Mouse (Mus musculus): Measurements from ENCODE around the gene Slc8a1. TPM values are rescaled to one million over a fixed set of nuclear protein-coding genes. Genes with fewer than 3 reads are reported as not detected.

Gene Slc8a1
- polyA plus RNA-seq, 1 experiment from 2014 or later, result 0.89 TPM

DNA sequence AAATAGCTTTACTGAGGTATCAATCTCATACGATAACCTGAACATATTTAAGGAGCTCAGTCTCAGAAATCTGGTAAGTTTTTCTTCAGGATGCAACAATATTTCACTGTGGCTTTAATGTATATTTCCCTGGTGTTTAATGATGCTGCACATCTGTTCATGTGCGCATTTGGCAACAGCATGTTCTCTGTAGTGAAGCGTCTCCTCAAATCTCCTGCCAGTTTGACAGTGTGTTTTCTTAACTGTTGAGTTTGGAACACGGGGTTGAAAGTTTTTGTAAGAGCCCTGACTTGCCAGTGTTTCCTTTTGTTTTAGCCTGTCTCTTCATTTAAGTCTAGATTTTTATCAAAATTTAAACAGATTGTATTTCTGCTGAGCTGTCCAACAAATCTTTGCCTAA is 190.2 kb downstream of the Slc8a1 start:
- Histone ChIP-seq H3K9me3 (replicated peaks) (no peaks in the 10 kb centered on the region), H3K4me1 (no peaks in the 10 kb centered on the region), H3K27me3 (replicated peaks) (no peaks in the 10 kb centered on the region), H3K9ac (no peak overlapping the region), H3K4me3 (no peak overlapping the region), H3K4me2 (no peak overlapping the region), H3K27ac (no peak overlapping the region), H3K36me3 (no peaks in the 10 kb centered on the region)
- WGBS (ENCODE audit: insufficient replicate concordance), result 64% methylated on average over 4 of the region's 4 CpGs
- ATAC-seq, result no peak

DNA sequence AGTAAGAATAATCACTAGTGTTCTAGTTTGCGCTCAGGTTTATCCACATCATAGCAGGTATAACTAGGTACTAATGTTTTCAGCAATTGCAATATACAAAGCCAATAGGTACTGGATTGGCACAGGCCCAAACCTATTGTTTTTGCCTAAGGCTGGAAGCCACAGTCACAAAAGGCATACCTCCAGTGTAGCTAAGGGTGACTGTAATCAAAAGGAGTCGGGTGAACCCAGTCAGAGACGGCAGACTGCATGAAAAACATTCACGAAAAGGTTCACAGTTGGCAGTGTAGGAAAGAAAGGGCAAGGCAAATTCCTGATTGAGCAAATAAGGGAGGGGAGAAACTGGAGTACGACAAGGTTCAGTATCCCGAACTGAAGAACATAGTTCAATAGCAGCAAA is 191.7 kb downstream of the Slc8a1 start:
- no peak overlapping the region for H3K27ac ChIP-seq
- WGBS (ENCODE audit: insufficient replicate concordance), result 73% methylated on average over 6 of the region's 6 CpGs
- no peaks in the 10 kb centered on the region for H3K36me3 ChIP-seq
- no peak for ATAC-seq
- no peak overlapping the region for H3K4me2 ChIP-seq
- H3K9ac ChIP-seq, result no peak overlapping the region
- no peaks in the 10 kb centered on the region for H3K4me1 ChIP-seq
- no peak overlapping the region for H3K4me3 ChIP-seq
- no peaks in the 10 kb centered on the region for H3K27me3 ChIP-seq (replicated peaks)
- no peaks in the 10 kb centered on the region for H3K9me3 ChIP-seq (replicated peaks)

DNA sequence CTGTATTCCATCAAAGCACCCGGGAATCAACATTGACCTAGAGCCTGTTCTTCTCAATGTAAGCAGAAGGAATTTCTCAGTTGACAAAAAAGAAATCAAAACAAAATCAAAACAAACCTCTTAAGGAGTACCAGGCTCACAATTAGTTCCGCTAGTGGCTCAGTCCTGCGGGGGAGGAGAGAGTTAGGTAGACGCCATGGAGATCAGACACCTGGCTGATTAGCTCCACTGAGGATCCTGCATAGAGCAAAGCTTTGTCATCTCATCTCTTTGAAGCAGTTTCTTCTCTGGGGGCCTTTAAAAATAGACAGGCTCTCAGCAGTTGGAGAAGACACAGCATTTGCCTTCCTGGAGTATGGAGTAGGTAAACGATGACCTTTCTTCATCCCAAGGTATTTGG is 192.2 kb downstream of the Slc8a1 start:
- Histone ChIP-seq H3K9ac (no peak overlapping the region), H3K36me3 (no peaks in the 10 kb centered on the region), H3K4me3 (no peak overlapping the region), H3K27me3 (replicated peaks) (no peaks in the 10 kb centered on the region), H3K4me2 (no peak overlapping the region), H3K4me1 (no peaks in the 10 kb centered on the region), H3K9me3 (replicated peaks) (no peaks in the 10 kb centered on the region), H3K27ac (no peak overlapping the region)
- no peak for ATAC-seq
- 69% methylated on average over 5 of the region's 5 CpGs for WGBS (ENCODE audit: insufficient replicate concordance)

DNA sequence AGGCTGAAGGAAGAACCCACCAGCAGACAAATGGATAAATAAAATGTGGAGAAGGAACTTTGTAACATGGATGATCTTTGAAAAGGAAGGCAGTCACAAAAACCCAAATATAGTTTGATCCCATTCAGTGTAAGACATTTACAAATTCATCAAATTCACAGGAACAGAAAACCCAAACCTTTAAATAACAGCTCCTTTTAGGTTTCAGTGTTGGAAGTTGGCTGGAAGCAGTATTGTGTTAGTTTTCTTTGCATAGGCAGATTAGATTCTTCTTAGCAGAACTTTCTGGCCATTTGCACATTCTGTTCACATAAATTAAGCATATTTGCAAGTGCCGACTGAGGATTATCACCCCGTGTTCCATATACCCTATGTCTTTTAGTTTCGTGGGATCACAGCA is 193.3 kb downstream of the Slc8a1 start:
- no peaks in the 10 kb centered on the region for H3K9me3 ChIP-seq (replicated peaks)
- no peak overlapping the region for H3K4me3 ChIP-seq
- H3K4me1 ChIP-seq, result no peaks in the 10 kb centered on the region
- H3K27me3 ChIP-seq (replicated peaks), result no peaks in the 10 kb centered on the region
- H3K36me3 ChIP-seq, result no peaks in the 10 kb centered on the region
- no peak overlapping the region for H3K9ac ChIP-seq
- ATAC-seq, result no peak
- no peak overlapping the region for H3K4me2 ChIP-seq
- H3K27ac ChIP-seq, result no peak overlapping the region
- WGBS (ENCODE audit: insufficient replicate concordance), result 77% methylated on average over 3 of the region's 3 CpGs

DNA sequence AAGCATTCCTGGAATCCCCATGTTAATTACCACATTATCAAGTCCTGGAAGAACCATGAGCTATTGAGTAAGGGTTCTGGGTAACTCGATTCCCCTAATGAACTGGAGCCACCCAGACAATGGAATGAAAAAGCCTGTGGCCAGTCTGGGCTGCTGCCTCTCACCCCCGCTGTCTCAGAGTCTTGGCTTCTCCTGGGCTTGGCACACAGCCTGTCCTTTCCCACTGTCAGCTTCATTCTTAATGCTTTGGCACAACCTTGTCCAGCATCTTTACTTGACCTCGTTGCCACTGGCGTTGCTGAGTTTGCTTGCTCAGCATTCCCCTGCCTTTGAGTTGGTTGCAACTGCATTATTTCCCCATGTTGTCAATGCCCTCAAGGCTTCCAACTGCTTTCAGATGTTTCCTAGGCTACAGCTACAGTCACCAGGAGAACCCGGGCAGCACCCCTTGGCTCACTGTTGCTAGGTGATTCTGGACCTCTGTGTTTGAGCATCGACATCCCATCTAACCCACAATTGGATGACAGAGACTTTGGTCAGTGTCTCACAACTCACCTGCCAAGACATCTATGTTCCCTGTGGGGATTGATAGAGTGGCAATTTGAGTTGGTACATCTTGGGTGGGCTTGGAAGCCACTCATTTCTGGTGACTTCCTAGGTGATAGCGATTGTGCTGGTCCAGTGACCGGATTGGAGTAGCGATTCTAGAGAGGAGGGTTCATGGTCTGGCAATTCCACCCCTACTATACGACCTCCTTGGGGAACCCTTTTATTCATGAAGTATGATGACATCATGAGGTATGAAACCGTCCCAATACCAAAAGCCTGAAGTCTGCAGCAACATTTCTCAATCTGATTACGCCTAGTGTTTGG is 195.6 kb downstream of the Slc8a1 start:
- no peak for ATAC-seq
- Histone ChIP-seq H3K36me3 (no peaks in the 10 kb centered on the region), H3K9ac (no peak overlapping the region), H3K4me2 (no peak overlapping the region), H3K27me3 (replicated peaks) (no peaks in the 10 kb centered on the region), H3K27ac (no peak overlapping the region), H3K9me3 (replicated peaks) (no peaks in the 10 kb centered on the region), H3K4me1 (no peaks in the 10 kb centered on the region), H3K4me3 (no peak overlapping the region)
- 72% methylated on average over 12 of the region's 12 CpGs for WGBS (ENCODE audit: insufficient replicate concordance)

DNA sequence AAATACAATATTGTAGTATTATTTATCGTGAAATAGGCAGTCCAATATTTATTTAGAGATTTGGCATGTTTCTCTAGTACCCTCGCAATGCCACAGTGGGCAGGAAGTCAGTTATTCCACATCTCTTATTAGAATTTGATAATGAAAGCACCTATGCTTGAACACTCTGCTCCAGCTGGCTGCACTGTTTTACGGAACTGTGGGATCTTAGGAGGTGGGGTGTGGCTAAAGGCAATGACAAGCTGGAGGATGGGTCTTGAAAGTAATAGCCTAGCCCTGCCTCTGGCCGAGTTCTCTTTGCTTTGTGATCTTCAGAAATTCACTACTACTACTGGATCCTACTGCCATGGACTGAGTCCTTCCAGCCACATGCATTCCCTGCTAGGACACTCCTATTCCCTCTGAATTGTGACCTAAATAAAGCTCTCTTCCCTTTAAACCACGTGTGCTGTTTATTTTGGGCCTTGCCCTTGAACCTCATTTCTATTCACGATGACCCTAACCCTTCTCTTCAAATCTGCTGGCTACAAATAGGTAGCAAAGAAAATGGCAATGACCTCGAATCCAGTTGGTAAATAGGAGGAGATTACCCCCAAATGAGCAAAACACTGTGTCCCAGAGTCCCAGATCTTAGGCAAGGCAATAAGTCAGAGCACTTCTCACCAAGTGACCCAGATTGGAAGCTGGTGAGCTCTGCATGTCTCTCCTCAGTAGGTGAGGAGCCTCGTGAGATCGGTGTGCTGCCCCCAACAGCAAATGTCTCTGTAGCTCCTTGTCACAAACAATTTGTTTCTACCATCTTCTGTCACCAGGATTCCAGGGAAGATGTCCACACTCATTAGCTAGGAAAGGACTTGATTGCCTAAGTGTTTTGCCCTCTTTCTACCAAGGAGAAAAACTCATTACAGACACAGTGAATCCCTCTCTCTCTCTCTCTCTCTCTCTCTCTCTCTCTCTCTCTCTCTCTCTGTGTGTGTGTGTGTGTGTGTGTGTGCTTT is 199.7 kb downstream of the Slc8a1 start:
- no peak overlapping the region for H3K9ac ChIP-seq
- no peak for ATAC-seq
- no peaks in the 10 kb centered on the region for H3K9me3 ChIP-seq (replicated peaks)
- H3K27me3 ChIP-seq (replicated peaks), result no peaks in the 10 kb centered on the region
- H3K36me3 ChIP-seq, result no peaks in the 10 kb centered on the region
- H3K27ac ChIP-seq, result no peak overlapping the region
- WGBS (ENCODE audit: insufficient replicate concordance), result 56% methylated on average over 9 of the region's 9 CpGs
- H3K4me1 ChIP-seq, result no peaks in the 10 kb centered on the region
- no peak overlapping the region for H3K4me3 ChIP-seq
- no peak overlapping the region for H3K4me2 ChIP-seq

DNA sequence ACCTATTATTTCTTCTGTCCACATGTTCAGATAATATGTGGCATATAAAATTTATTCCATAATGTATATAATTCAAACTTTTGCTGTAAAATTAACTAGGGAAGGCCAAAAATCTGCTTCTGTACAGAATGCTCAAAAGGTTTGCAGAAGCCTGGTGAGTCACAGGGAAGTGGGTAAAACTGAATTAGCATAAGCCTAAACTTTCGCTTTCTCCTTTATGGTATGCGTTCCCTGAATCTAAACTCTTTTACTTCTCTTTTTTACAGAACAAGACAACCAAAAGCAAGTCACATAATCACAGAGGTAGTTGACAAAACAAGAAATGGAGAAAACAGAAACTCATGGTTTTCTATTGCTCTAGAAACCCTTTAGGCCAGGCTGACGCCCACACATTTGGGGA is 202.1 kb downstream of the Slc8a1 start:
- H3K4me2 ChIP-seq, result no peak overlapping the region
- no peak overlapping the region for H3K27ac ChIP-seq
- no peak overlapping the region for H3K9ac ChIP-seq
- H3K27me3 ChIP-seq (replicated peaks), result no peaks in the 10 kb centered on the region
- no peak overlapping the region for H3K4me3 ChIP-seq
- no peaks in the 10 kb centered on the region for H3K9me3 ChIP-seq (replicated peaks)
- 58% methylated on average over 3 of the region's 3 CpGs for WGBS (ENCODE audit: insufficient replicate concordance)
- no peaks in the 10 kb centered on the region for H3K4me1 ChIP-seq
- no peak for ATAC-seq
- H3K36me3 ChIP-seq, result no peaks in the 10 kb centered on the region

DNA sequence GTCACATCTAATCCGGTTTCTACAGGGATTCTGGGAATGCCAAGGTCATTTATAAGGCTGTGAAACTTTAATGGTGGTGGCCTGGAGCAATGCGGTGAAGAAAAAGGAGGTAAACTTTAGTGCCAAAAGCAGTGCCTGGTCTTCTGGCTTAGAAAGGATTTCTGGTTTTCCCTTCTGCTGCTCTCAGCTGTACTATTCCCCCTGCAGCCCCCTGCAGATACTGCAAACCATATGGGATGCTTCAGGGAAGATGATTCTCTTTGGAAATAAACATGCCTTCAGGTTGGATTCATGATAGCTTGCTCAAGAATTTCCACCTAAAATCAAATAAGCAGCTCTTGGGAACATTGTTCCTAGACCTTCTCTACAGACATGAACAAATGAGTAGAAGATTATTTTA is 208.3 kb downstream of the Slc8a1 start:
- no peak overlapping the region for H3K27ac ChIP-seq
- H3K4me2 ChIP-seq, result no peak overlapping the region
- no peak overlapping the region for H3K9ac ChIP-seq
- H3K9me3 ChIP-seq (replicated peaks), result no peaks in the 10 kb centered on the region
- H3K4me3 ChIP-seq, result no peak overlapping the region
- no peaks in the 10 kb centered on the region for H3K36me3 ChIP-seq
- no peaks in the 10 kb centered on the region for H3K27me3 ChIP-seq (replicated peaks)
- WGBS (ENCODE audit: insufficient replicate concordance), result 72% methylated on average over 2 of the region's 2 CpGs
- no peak for ATAC-seq
- H3K4me1 ChIP-seq, result no peaks in the 10 kb centered on the region

DNA sequence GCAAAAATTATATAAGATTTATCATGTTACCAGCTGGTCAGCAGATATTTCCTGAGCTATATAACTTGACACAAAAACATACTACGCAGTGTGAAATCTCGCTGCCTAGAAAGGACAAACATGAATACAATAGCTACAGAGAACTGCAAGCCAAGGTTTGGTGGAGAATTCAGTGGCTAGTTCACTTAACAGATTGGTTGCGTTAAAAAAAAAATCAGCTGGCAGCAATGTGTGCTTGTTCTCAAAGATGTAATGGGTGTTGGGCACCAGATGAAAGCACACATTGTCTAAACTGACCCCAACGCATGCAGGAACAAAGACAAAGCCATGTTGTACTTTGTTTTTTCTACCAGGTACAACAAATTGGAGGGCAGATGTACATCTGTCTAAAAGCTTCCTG is 209.2 kb downstream of the Slc8a1 start:
- no peak for ATAC-seq
- Histone ChIP-seq H3K4me1 (no peaks in the 10 kb centered on the region), H3K4me2 (no peak overlapping the region), H3K9me3 (replicated peaks) (no peaks in the 10 kb centered on the region), H3K27me3 (replicated peaks) (no peaks in the 10 kb centered on the region), H3K27ac (no peak overlapping the region), H3K9ac (no peak overlapping the region), H3K36me3 (no peaks in the 10 kb centered on the region), H3K4me3 (no peak overlapping the region)
- WGBS (ENCODE audit: insufficient replicate concordance), result 80% methylated on average over 4 of the region's 4 CpGs

DNA sequence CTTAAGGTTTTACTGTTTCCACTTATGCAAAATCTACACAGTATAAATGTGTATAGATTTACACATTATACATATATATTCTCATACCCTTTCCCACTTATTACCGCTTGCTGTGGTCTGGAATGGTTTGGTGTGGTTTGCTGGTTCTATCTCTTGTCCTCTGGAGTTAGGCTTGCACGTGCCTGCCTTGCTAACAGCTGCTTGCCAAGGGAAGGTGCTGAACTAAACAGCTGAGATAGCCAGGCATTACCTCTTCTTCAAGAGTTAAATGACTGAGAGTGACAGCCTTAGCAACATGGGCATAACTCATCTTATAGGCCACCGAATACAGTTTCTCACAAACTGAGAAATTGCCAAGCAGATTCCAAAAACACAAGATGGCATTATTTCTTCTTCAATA is 211.7 kb downstream of the Slc8a1 start:
- H3K9me3 ChIP-seq (replicated peaks), result no peaks in the 10 kb centered on the region
- no peaks in the 10 kb centered on the region for H3K36me3 ChIP-seq
- H3K27ac ChIP-seq, result no peak overlapping the region
- no peaks in the 10 kb centered on the region for H3K27me3 ChIP-seq (replicated peaks)
- ATAC-seq, result no peak
- no peak overlapping the region for H3K4me2 ChIP-seq
- no peak overlapping the region for H3K9ac ChIP-seq
- 68% methylated on average over 3 of the region's 3 CpGs for WGBS (ENCODE audit: insufficient replicate concordance)
- no peak overlapping the region for H3K4me3 ChIP-seq
- no peaks in the 10 kb centered on the region for H3K4me1 ChIP-seq

DNA sequence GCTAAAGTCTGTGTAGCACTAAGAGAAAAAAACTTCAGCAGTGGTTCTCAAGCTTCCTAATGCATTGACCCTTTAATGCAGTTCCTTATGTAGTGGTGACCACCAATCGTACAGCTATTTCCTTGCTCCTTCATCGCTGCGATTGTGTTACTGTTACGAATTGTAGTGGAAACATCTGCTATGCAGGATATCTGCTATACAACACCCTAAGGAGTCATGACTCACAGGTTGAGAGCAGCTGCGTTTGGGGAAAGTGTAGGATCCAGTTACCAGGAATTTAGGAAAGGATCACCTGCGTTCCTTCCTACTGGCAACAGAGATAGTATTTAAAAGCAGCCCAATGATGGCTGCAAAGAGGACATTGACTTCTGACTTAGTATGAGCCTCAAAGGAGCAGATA is 213.4 kb downstream of the Slc8a1 start:
- WGBS (ENCODE audit: insufficient replicate concordance), result 68% methylated on average over 6 of the region's 6 CpGs
- H3K27me3 ChIP-seq (replicated peaks), result no peaks in the 10 kb centered on the region
- no peak for ATAC-seq
- no peak overlapping the region for H3K9ac ChIP-seq
- H3K4me3 ChIP-seq, result no peak overlapping the region
- no peak overlapping the region for H3K4me2 ChIP-seq
- H3K4me1 ChIP-seq, result no peaks in the 10 kb centered on the region
- H3K27ac ChIP-seq, result no peak overlapping the region
- H3K36me3 ChIP-seq, result no peaks in the 10 kb centered on the region
- no peaks in the 10 kb centered on the region for H3K9me3 ChIP-seq (replicated peaks)

DNA sequence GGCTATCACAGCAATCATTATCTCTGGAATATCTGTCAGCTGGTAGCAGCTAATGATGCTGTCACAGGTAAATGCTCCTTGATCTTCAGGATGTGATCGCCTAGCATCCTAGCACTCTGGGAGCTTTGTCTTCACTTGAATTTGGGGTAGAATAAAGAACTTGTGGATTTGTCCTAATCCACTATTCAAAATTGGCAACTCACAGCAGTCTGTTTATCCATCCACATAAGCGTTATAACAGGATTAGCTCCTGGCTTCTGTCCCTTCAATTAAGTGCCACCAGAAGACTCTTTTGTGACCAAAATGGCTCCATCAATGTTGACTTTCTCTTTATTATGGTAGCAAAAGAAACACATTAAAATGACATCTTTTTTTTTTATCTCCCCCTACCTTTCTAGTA is 214.2 kb downstream of the Slc8a1 start:
- Histone ChIP-seq H3K27ac (no peak overlapping the region), H3K4me1 (no peaks in the 10 kb centered on the region), H3K9me3 (replicated peaks) (no peaks in the 10 kb centered on the region), H3K4me3 (no peak overlapping the region), H3K36me3 (no peaks in the 10 kb centered on the region), H3K4me2 (no peak overlapping the region), H3K27me3 (replicated peaks) (no peaks in the 10 kb centered on the region), H3K9ac (no peak overlapping the region)
- no peak for ATAC-seq
- 72% methylated on average over 2 of the region's 2 CpGs for WGBS (ENCODE audit: insufficient replicate concordance)

All from liver, embryonic 12.5 days (tissue).